Comparison of ENCODE assay signal across 9 mouse cellular contexts in the genomic region with DNA sequence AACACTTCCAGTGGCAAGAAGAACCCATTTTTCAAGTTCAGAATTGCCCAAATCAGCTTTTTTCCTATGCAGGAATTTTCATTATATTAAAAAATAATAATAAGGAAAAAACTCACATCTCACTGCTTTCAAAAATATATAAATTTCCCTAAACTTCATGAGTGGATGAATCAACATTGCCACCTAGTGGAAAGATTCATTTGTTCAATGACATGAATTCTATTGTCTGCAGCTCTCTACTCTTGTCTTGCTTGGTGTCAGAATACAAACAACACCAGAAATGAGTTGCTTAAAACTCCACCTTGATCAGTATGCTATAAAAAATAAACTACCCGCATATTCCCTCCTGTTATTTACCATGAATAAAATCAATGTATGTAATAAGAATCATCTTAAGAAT.
A peak's percentile ranks its signal among the peaks of the same experiment; 100 is the strongest.
DNase-seq lines count a peak whose midpoint lies in the region; ATAC-seq and TF ChIP-seq lines count a peak whose summit lies in the region.
"Had no signal": no experiment of that assay in that cellular context is flagged by ENCODE, and none has a peak within 500 bp of the region (broad histone marks: within the 10 kb centered on the region; RNA-seq: fewer than 3 reads in every experiment).

No protein-coding gene starts in this region.

- TF ChIP-seq RAD21 in MEL (IDR thresholded peaks at IDR 0.05; ENCODE audit: low read depth, low read length) = peak; percentile 64

- 31% methylated on average over 1 of the region's 1 CpGs for WGBS in midbrain, embryonic 13.5 days
- WGBS in kidney, embryonic 14.5 days = 30% methylated on average over 1 of the region's 1 CpGs

- H3K79me2 ChIP-seq in MEL (ENCODE audit: control insufficient read depth, insufficient read depth, low read length, poor library complexity) = no peaks in the 10 kb centered on the region

- H3K27me3 ChIP-seq in MEL (ENCODE audit: control insufficient read depth in 1 of 2, insufficient read depth in 2 of 2, low read length in 2 of 2) = no peaks in the 10 kb centered on the region
- H3K27me3 ChIP-seq in midbrain, embryonic 13.5 days = no peaks in the 10 kb centered on the region
- no peaks in the 10 kb centered on the region for H3K27me3 ChIP-seq in kidney, embryonic 14.5 days (ENCODE audit: control insufficient read depth, insufficient read depth, low read length)
- H3K27me3 ChIP-seq: liver, embryonic 15.5 days had no signal

- no peak overlapping the region for H3K4me2 ChIP-seq in midbrain, embryonic 13.5 days (replicated peaks)
- no peak overlapping the region for H3K4me2 ChIP-seq in kidney, embryonic 14.5 days (replicated peaks; ENCODE audit: low read depth, low read length)
- H3K4me2 ChIP-seq: liver, embryonic 15.5 days had no signal

- H3K9me3 ChIP-seq in MEL (replicated peaks; ENCODE audit: insufficient read depth, low read length) = no peaks in the 10 kb centered on the region
- H3K9me3 ChIP-seq in midbrain, embryonic 13.5 days = no peaks in the 10 kb centered on the region
- no peaks in the 10 kb centered on the region for H3K9me3 ChIP-seq in kidney, embryonic 14.5 days (ENCODE audit: control insufficient read depth, low read length)
- H3K9me3 ChIP-seq: liver, embryonic 15.5 days had no signal

- DNase-seq in layer of hippocampus, adult 2 months (ENCODE audit: low spot score in 2 of 2) = peak; percentile 19 to 40
- DNase-seq in layer of hippocampus, postnatal 36 days = no peak
- DNase-seq in MEL (ENCODE audit: low read depth, low spot score) (peak; percentile 14), adipocyte (ENCODE audit: low spot score) (peak; percentile 17)
- no peak for DNase-seq in heart, postnatal 14 days
- DNase-seq: spleen, adult 18-20 months had no signal

- no peak overlapping the region for H3K9ac ChIP-seq in MEL (ENCODE audit: control insufficient read depth, low read depth, low read length, poor library complexity, severe bottlenecking)
- H3K9ac ChIP-seq in midbrain, embryonic 13.5 days (replicated peaks) = no peak overlapping the region
- no peak overlapping the region for H3K9ac ChIP-seq in kidney, embryonic 14.5 days (ENCODE audit: low read depth, low read length)
- H3K9ac ChIP-seq: liver, embryonic 15.5 days had no signal

- intact Hi-C loops in heart, postnatal 14 days (cut with DNase I) = no loop called here

- TF ChIP-seq POLR2A in MEL (IDR thresholded peaks at IDR 0.05; ENCODE audit: control insufficient read depth in 1 of 2, insufficient read depth in 1 of 2, low read depth in 1 of 2, low read length in 2 of 2, poor library complexity in 1 of 2) = no peak

- no peak overlapping the region for H3K27ac ChIP-seq in layer of hippocampus, adult 2 months
- no peak overlapping the region for H3K27ac ChIP-seq in MEL (ENCODE audit: control insufficient read depth, low read depth, low read length)
- no peak overlapping the region for H3K27ac ChIP-seq in midbrain, embryonic 13.5 days
- no peak overlapping the region for H3K27ac ChIP-seq in kidney, embryonic 14.5 days (ENCODE audit: low read depth, low read length)
- H3K27ac ChIP-seq: liver, embryonic 15.5 days had no signal

- ATAC-seq in midbrain, embryonic 13.5 days = peak; percentile 62; the same call in 1 of the 2 replicates
- no peak for ATAC-seq in kidney, embryonic 14.5 days (ENCODE audit: low FRiP score, low TSS enrichment)

- peak; percentile 89 for TF ChIP-seq CTCF in layer of hippocampus, adult 2 months (conservative IDR thresholded peaks at IDR 0.05)
- peak in 2 of 3 experiments; percentile 7 to 39; a peak in 2 of 6 replicates for TF ChIP-seq CTCF in MEL (IDR thresholded peaks at IDR 0.05 in 2 of 3, conservative IDR thresholded peaks at IDR 0.05 in 1 of 3; ENCODE audit: control insufficient read depth in 1 of 3, insufficient read depth in 1 of 3, low read depth in 2 of 3, low read length in 3 of 3, poor library complexity in 1 of 3, severe bottlenecking in 1 of 3)

- TF ChIP-seq EP300 in MEL (IDR thresholded peaks at IDR 0.05; ENCODE audit: low read depth in 1 of 2, low read length in 2 of 2) = no peak

- no peaks in the 10 kb centered on the region for H3K36me3 ChIP-seq in MEL (ENCODE audit: control insufficient read depth in 1 of 2, insufficient read depth in 2 of 2, low read length in 2 of 2)
- H3K36me3 ChIP-seq in midbrain, embryonic 13.5 days = no peaks in the 10 kb centered on the region
- no peaks in the 10 kb centered on the region for H3K36me3 ChIP-seq in kidney, embryonic 14.5 days (ENCODE audit: control insufficient read depth, insufficient read depth, low read length)
- H3K36me3 ChIP-seq: liver, embryonic 15.5 days had no signal

- H3K4me3 ChIP-seq in layer of hippocampus, adult 2 months = no peak overlapping the region
- H3K4me3 ChIP-seq in MEL (ENCODE audit: control insufficient read depth in 1 of 2, insufficient read depth in 1 of 2, low read depth in 2 of 2, low read length in 2 of 2) = no peak overlapping the region
- H3K4me3 ChIP-seq in midbrain, embryonic 13.5 days (replicated peaks) = no peak overlapping the region
- H3K4me3 ChIP-seq in kidney, embryonic 14.5 days (ENCODE audit: low read length) = no peak overlapping the region
- H3K4me3 ChIP-seq: liver, embryonic 15.5 days had no signal

- no peaks in the 10 kb centered on the region for H3K4me1 ChIP-seq in MEL (ENCODE audit: control insufficient read depth in 1 of 2, insufficient read depth in 2 of 2, low read length in 2 of 2)
- H3K4me1 ChIP-seq in midbrain, embryonic 13.5 days (replicated peaks) = no peaks in the 10 kb centered on the region
- H3K4me1 ChIP-seq in kidney, embryonic 14.5 days (ENCODE audit: control insufficient read depth, insufficient read depth, low read length) = no peaks in the 10 kb centered on the region
- H3K4me1 ChIP-seq: liver, embryonic 15.5 days had no signal

TF ChIP-seq in MEL, 35 proteins besides CTCF, POLR2A, EP300 and RAD21:
- TF ChIP-seq ZC3H11A (IDR thresholded peaks at IDR 0.05; ENCODE audit: low read depth, low read length) (peak; percentile 60), MAFK (IDR thresholded peaks at IDR 0.05; ENCODE audit: borderline replicate concordance, low read depth, low read length) (no peak), CHD2 (IDR thresholded peaks at IDR 0.05; ENCODE audit: low read length) (no peak), SMC3 (IDR thresholded peaks at IDR 0.05; ENCODE audit: low read depth, low read length) (peak; percentile 52)

Comparison
In these comparisons a context has a peak if more than half of its experiments do, and no peak if none do; other contexts are left out.
1. DNase-seq: peak in layer of hippocampus, adult 2 months (2 of 2), MEL (single experiment) and adipocyte (single experiment); none in layer of hippocampus, postnatal 36 days (0 of 2) and heart, postnatal 14 days (0 of 2).